Mouse (Mus musculus): ENCODE measurements around the gene Clcnkb. TPM values are rescaled to one million over a fixed set of nuclear protein-coding genes. Genes with fewer than 3 reads are reported as not detected.

Gene Clcnkb
- polyA plus RNA-seq, 1 experiment from 2014 or later: 0.24 TPM

GRCm38 (mm10) chr4:141443641-141444429, 28.0 kb upstream of the Clcnkb start:
- peak overlapping the region; percentile 95 for H3K9ac ChIP-seq (ENCODE audit: low read depth, low read length)
- no peak; the same call in 1 of the 2 replicates for ATAC-seq
- H3K4me3 ChIP-seq (ENCODE audit: low read length): peak overlapping the region; percentile 97
- no peaks in the 10 kb centered on the region for H3K36me3 ChIP-seq (ENCODE audit: control insufficient read depth, insufficient read depth, low read length)
- H3K9me3 ChIP-seq (ENCODE audit: control insufficient read depth, low read length): no peaks in the 10 kb centered on the region
- H3K27me3 ChIP-seq (replicated peaks; ENCODE audit: control insufficient read depth, insufficient read depth, low read length): no peaks in the 10 kb centered on the region
- H3K4me1 ChIP-seq (ENCODE audit: control insufficient read depth, insufficient read depth, low read length): peaks cover 19% of the 10 kb centered on the region
- WGBS: 43% methylated on average over 11 of the region's 11 CpGs
- no peak overlapping the region for H3K27ac ChIP-seq (ENCODE audit: low read length)
- peak overlapping the region; percentile 76 for H3K4me2 ChIP-seq (ENCODE audit: low read depth, low read length)

DNA sequence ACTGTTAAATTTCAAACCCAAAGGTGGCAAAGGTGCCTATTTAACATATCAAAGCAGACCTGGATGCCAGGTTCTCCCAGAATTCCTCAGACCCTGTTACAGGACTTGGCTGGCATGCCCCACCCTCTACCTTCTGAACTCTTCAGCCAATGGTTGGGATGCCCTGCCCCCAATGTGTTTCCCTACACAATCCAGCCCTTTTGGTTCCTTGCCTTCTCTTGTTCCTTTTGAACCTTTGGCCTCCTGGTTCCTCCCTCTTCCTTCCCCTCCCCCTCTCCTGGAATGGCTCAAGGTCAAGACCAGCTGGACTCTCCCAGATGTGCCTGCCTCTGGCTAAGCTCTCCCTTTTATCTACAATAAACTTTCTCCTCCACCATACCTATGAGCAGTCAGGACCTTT, 25.1 kb upstream of the Clcnkb start:
- Histone ChIP-seq H3K4me2 (ENCODE audit: low read depth, low read length) (no peak overlapping the region), H3K9ac (ENCODE audit: low read depth, low read length) (no peak overlapping the region), H3K9me3 (ENCODE audit: control insufficient read depth, low read length) (no peaks in the 10 kb centered on the region), H3K27ac (ENCODE audit: low read length) (no peak overlapping the region), H3K4me3 (ENCODE audit: low read length) (no peak overlapping the region), H3K4me1 (ENCODE audit: control insufficient read depth, insufficient read depth, low read length) (peaks cover 14% of the 10 kb centered on the region), H3K27me3 (replicated peaks; ENCODE audit: control insufficient read depth, insufficient read depth, low read length) (no peaks in the 10 kb centered on the region), H3K36me3 (ENCODE audit: control insufficient read depth, insufficient read depth, low read length) (no peaks in the 10 kb centered on the region)
- ATAC-seq: no peak

DNA sequence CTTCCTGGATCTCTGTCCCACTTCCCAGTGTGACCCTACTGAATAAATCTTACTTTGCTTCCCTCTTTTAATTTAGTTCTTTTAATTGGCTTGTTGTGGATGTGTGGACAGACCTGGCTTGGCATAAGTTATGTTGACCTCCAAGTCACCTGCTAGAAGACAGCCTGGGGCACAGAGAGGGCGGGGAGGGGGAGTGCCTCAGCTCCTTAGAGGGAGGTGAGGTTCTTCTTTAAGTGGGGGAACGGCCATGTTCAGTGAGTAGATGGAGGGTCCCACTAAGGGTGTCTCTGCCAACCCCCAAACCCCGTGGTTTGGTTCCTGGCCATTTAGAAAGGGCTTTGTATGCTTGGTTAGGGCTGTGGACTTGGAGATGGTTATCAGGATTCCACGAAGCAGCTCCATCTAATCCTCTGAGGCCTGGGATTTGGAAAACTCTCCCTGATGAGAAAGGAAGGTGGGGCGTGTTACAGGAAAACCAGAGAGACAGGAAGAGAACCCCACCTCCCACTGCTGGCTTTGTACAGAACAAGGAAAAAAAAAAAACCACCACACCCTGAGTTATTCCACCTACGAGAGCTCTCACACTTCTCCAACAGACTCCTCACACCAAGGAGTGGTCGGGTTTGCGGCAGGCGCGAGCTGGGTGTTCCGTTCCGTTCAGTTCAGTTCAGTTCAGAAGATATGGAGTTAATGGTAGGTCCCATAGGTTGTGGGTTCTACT, 23.4 kb upstream of the Clcnkb start:
- H3K9me3 ChIP-seq (ENCODE audit: control insufficient read depth, low read length): no peaks in the 10 kb centered on the region
- no peak overlapping the region for H3K9ac ChIP-seq (ENCODE audit: low read depth, low read length)
- no peak overlapping the region for H3K27ac ChIP-seq (ENCODE audit: low read length)
- H3K36me3 ChIP-seq (ENCODE audit: control insufficient read depth, insufficient read depth, low read length): no peaks in the 10 kb centered on the region
- no peak overlapping the region for H3K4me2 ChIP-seq (ENCODE audit: low read depth, low read length)
- WGBS: 75% methylated on average over 12 of the region's 12 CpGs
- no peak overlapping the region for H3K4me3 ChIP-seq (ENCODE audit: low read length)
- H3K27me3 ChIP-seq (replicated peaks; ENCODE audit: control insufficient read depth, insufficient read depth, low read length): no peaks in the 10 kb centered on the region
- peaks cover 10% of the 10 kb centered on the region; the same call in 1 of the 2 replicates for H3K4me1 ChIP-seq (ENCODE audit: control insufficient read depth, insufficient read depth, low read length)
- no peak for ATAC-seq

DNA sequence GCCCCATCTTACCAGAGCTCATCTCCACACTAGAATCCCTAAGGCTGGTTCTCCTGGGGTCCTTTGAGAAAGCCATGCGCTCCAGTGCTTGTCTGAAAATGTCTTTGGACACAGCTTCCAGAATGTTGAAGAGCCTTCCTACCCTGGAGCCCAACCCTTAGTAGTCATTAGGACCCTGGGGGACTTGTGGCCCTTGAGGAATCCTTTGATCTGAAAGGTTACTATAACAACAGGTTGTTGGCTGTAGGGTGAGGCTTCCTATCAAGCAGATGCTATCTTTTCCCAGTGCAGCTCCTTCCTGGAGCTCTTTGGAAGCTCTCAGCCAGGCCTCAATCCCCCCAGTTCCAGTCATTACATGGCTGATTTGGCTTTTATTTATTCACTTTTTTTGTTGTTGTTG, 20.2 kb upstream of the Clcnkb start, which contains the start of gene Srarp:
Gene Srarp, minus strand, starts transcription at position 132 of the 400 bp plus-strand sequence.
- no peak within 1 kb of the TSS for H3K9ac ChIP-seq (ENCODE audit: low read depth, low read length)
- no peak within 1 kb of the TSS for H3K4me3 ChIP-seq (ENCODE audit: low read length)
- 82% methylated on average over 1 of the region's 1 CpGs for WGBS
- no peak; the same call in 1 of the 2 replicates for ATAC-seq
- H3K4me1 ChIP-seq (ENCODE audit: control insufficient read depth, insufficient read depth, low read length): peaks cover 6% of the 10 kb centered on the region; the same call in 1 of the 2 replicates
- no peaks in the 10 kb centered on the region for H3K36me3 ChIP-seq (ENCODE audit: control insufficient read depth, insufficient read depth, low read length)
- no peaks in the 10 kb centered on the region for H3K9me3 ChIP-seq (ENCODE audit: control insufficient read depth, low read length)
- H3K27ac ChIP-seq (ENCODE audit: low read length): no peak within 1 kb of the TSS
- no peak within 1 kb of the TSS for H3K4me2 ChIP-seq (ENCODE audit: low read depth, low read length)
- H3K27me3 ChIP-seq (replicated peaks; ENCODE audit: control insufficient read depth, insufficient read depth, low read length): no peaks in the 10 kb centered on the region

GRCm38 (mm10) chr4:141433191-141433590, 17.4 kb upstream of the Clcnkb start:
- no peaks in the 10 kb centered on the region for H3K36me3 ChIP-seq (ENCODE audit: control insufficient read depth, insufficient read depth, low read length)
- 82% methylated on average over 18 of the region's 18 CpGs for WGBS
- no peaks in the 10 kb centered on the region for H3K9me3 ChIP-seq (ENCODE audit: control insufficient read depth, low read length)
- no peak overlapping the region for H3K27ac ChIP-seq (ENCODE audit: low read length)
- H3K4me3 ChIP-seq (ENCODE audit: low read length): no peak overlapping the region
- H3K9ac ChIP-seq (ENCODE audit: low read depth, low read length): no peak overlapping the region
- H3K4me2 ChIP-seq (ENCODE audit: low read depth, low read length): no peak overlapping the region
- no peaks in the 10 kb centered on the region for H3K27me3 ChIP-seq (replicated peaks; ENCODE audit: control insufficient read depth, insufficient read depth, low read length)
- no peak for ATAC-seq
- H3K4me1 ChIP-seq (ENCODE audit: control insufficient read depth, insufficient read depth, low read length): peaks cover 4% of the 10 kb centered on the region; the same call in 1 of the 2 replicates

GRCm38 (mm10) chr4:141432666-141433065, 16.9 kb upstream of the Clcnkb start:
- Histone ChIP-seq H3K4me1 (ENCODE audit: control insufficient read depth, insufficient read depth, low read length) (peaks cover 4% of the 10 kb centered on the region; the same call in 1 of the 2 replicates), H3K9me3 (ENCODE audit: control insufficient read depth, low read length) (no peaks in the 10 kb centered on the region), H3K9ac (ENCODE audit: low read depth, low read length) (no peak overlapping the region), H3K27me3 (replicated peaks; ENCODE audit: control insufficient read depth, insufficient read depth, low read length) (no peaks in the 10 kb centered on the region), H3K36me3 (ENCODE audit: control insufficient read depth, insufficient read depth, low read length) (no peaks in the 10 kb centered on the region), H3K27ac (ENCODE audit: low read length) (no peak overlapping the region), H3K4me2 (ENCODE audit: low read depth, low read length) (no peak overlapping the region), H3K4me3 (ENCODE audit: low read length) (no peak overlapping the region)
- ATAC-seq: no peak
- WGBS: 59% methylated on average over 14 of the region's 14 CpGs

- Histone ChIP-seq H3K4me1 (ENCODE audit: control insufficient read depth, insufficient read depth, low read length) (peaks cover 6% of the 10 kb centered on the region), H3K36me3 (ENCODE audit: control insufficient read depth, insufficient read depth, low read length) (no peaks in the 10 kb centered on the region), H3K9ac (ENCODE audit: low read depth, low read length) (no peak overlapping the region), H3K27me3 (replicated peaks; ENCODE audit: control insufficient read depth, insufficient read depth, low read length) (no peaks in the 10 kb centered on the region), H3K9me3 (ENCODE audit: control insufficient read depth, low read length) (no peaks in the 10 kb centered on the region), H3K27ac (ENCODE audit: low read length) (no peak overlapping the region), H3K4me2 (ENCODE audit: low read depth, low read length) (no peak overlapping the region), H3K4me3 (ENCODE audit: low read length) (no peak overlapping the region)
- WGBS: 44% methylated on average over 9 of the region's 9 CpGs
- no peak for ATAC-seq
These were observed 15.2 kb upstream of the Clcnkb start for GRCm38 (mm10) chr4:141430997-141431396.

- Histone ChIP-seq H3K4me2 (ENCODE audit: low read depth, low read length) (no peak overlapping the region), H3K9me3 (ENCODE audit: control insufficient read depth, low read length) (no peaks in the 10 kb centered on the region), H3K9ac (ENCODE audit: low read depth, low read length) (no peak overlapping the region), H3K27ac (ENCODE audit: low read length) (no peak overlapping the region), H3K4me1 (ENCODE audit: control insufficient read depth, insufficient read depth, low read length) (peaks cover 12% of the 10 kb centered on the region), H3K4me3 (ENCODE audit: low read length) (no peak overlapping the region), H3K36me3 (ENCODE audit: control insufficient read depth, insufficient read depth, low read length) (no peaks in the 10 kb centered on the region), H3K27me3 (replicated peaks; ENCODE audit: control insufficient read depth, insufficient read depth, low read length) (no peaks in the 10 kb centered on the region)
- WGBS: 52% methylated on average over 9 of the region's 9 CpGs
- no peak for ATAC-seq
These were observed 14.0 kb upstream of the Clcnkb start for GRCm38 (mm10) chr4:141429847-141430246.

- Histone ChIP-seq H3K4me1 (ENCODE audit: control insufficient read depth, insufficient read depth, low read length) (peaks cover 12% of the 10 kb centered on the region), H3K27me3 (replicated peaks; ENCODE audit: control insufficient read depth, insufficient read depth, low read length) (no peaks in the 10 kb centered on the region), H3K9me3 (ENCODE audit: control insufficient read depth, low read length) (no peaks in the 10 kb centered on the region), H3K27ac (ENCODE audit: low read length) (no peak overlapping the region), H3K4me2 (ENCODE audit: low read depth, low read length) (no peak overlapping the region), H3K4me3 (ENCODE audit: low read length) (no peak overlapping the region), H3K9ac (ENCODE audit: low read depth, low read length) (no peak overlapping the region), H3K36me3 (ENCODE audit: control insufficient read depth, insufficient read depth, low read length) (no peaks in the 10 kb centered on the region)
- 81% methylated on average over 6 of the region's 6 CpGs for WGBS
- ATAC-seq: no peak
These were observed 13.6 kb upstream of the Clcnkb start for GRCm38 (mm10) chr4:141429381-141429780.
